ENCODE assay signal across 15 mouse cellular contexts in genomic region chr19:15948867-15949266, GRCm38 (mm10).
"Had no signal": no experiment of that assay in that cellular context is flagged by ENCODE, and none has a peak within 500 bp of the region (broad histone marks: within the 10 kb centered on the region; RNA-seq: fewer than 3 reads in every experiment).

No protein-coding gene starts in this region.

- DNase-seq: retina, postnatal 1 day; right cerebral cortex, adult 18-20 months; right cerebral cortex, postnatal 14 days; right cerebral cortex, postnatal 25 days; spleen, adult 18-20 months; thymus, adult 18-20 months; thymus, adult 2 months; thymus, postnatal 14 days; thymus, postnatal 25 days; thymus, postnatal 36 days; thymus, postnatal 4 days had no signal

- H3K36me3 ChIP-seq: neural tube, embryonic 12.5 days; neural tube, embryonic 15.5 days; stomach, embryonic 15.5 days had no signal

- H3K4me3 ChIP-seq: neural tube, embryonic 12.5 days; neural tube, embryonic 13.5 days; neural tube, embryonic 15.5 days; stomach, embryonic 15.5 days had no signal

- H3K27me3 ChIP-seq: neural tube, embryonic 12.5 days; neural tube, embryonic 13.5 days; neural tube, embryonic 15.5 days; stomach, embryonic 15.5 days had no signal

- H3K4me2 ChIP-seq: neural tube, embryonic 12.5 days; neural tube, embryonic 13.5 days; neural tube, embryonic 15.5 days; stomach, embryonic 15.5 days had no signal
